Mouse (Mus musculus): ENCODE data around the gene Ccdc88c. TPM values are rescaled to one million over a fixed set of nuclear protein-coding genes. Genes with fewer than 3 reads are reported as not detected.

The Ccdc88c gene
- polyA plus RNA-seq, 1 experiment from 2014 or later, result 4.8 TPM

MicroRNAs encoded within 50 kb of the gene (microRNA counts, 519-probe panel; counts per million panel counts)
- not detected for microRNA mmu-miR-1190

Small RNA genes lying within 50 kb of the gene (microRNA-seq; reads per million reads assigned to microRNA genes)
- gene Mir1190 (ENCODE audit: borderline number of aligned reads), result not detected

Other genes with a start within 250 kb of the Ccdc88c start
- gene Dglucy, start 250.0 kb downstream of the Ccdc88c start, polyA plus RNA-seq (2014; fragmentation: Nextera tagmentation; extraction: Ambion mirVana), result 0.25 and 1.2 TPM in 2 replicates
- gene Gpr68, start 120.9 kb downstream of the Ccdc88c start, polyA plus RNA-seq (2014; fragmentation: Nextera tagmentation; extraction: Ambion mirVana), result 0.07 and 0.08 TPM in 2 replicates
- gene Ppp4r3a, start 54.6 kb upstream of the Ccdc88c start, polyA plus RNA-seq (2014; fragmentation: Nextera tagmentation; extraction: Ambion mirVana), result 56.4 and 62.9 TPM in 2 replicates